Mouse (Mus musculus): Measurements from ENCODE around the gene Gcdh. TPM values are rescaled to one million over a fixed set of nuclear protein-coding genes. Genes with fewer than 3 reads are reported as not detected.

The Gcdh gene
- polyA plus RNA-seq, 1 experiment from 2014 or later: 43.3 TPM

- no peaks in the 10 kb centered on the region for H3K27me3 ChIP-seq (ENCODE audit: control insufficient read depth, insufficient read depth, low read length)
- peak overlapping the region; percentile 37; the same call in 1 of the 2 replicates for H3K27ac ChIP-seq (ENCODE audit: low read depth, low read length)
- H3K4me1 ChIP-seq (ENCODE audit: control insufficient read depth, insufficient read depth, low read length): peaks cover 13% of the 10 kb centered on the region
- H3K36me3 ChIP-seq (ENCODE audit: control insufficient read depth, insufficient read depth, low read length): peaks cover 11% of the 10 kb centered on the region
- WGBS: 7% methylated on average over 31 of the region's 31 CpGs
- no peaks in the 10 kb centered on the region for H3K9me3 ChIP-seq (ENCODE audit: control insufficient read depth, low read length)
- peak overlapping the region; percentile 77 for H3K4me3 ChIP-seq (ENCODE audit: low read length)
- H3K9ac ChIP-seq (ENCODE audit: low read depth, low read length): peak overlapping the region; percentile 75
- peak; percentile 64 for ATAC-seq (ENCODE audit: low FRiP score, low TSS enrichment)
- H3K4me2 ChIP-seq (replicated peaks; ENCODE audit: low read depth, low read length): peak overlapping the region; percentile 85
These were observed 570 bp downstream of the Gcdh start for GRCm38 (mm10) chr8:84892993-84893708.

DNA sequence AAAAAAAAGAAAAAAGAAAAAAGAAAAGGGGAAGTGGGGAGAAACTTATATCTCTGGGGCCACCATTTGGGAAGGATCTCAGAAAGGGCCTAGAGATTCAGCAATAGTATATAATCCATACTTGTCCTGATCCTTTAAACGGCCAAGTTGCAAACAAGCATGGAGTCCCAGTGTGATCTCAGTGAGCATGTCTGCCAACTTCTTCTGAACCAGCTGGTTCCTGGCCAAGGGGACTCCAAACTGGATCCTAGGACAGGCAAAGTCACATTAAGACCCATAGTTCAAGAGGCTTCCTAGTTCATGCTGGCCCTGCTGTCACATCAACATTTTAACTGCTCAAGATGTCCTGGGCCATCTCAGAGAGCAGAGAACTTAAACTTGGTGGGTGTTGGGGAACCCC is 4.6 kb downstream of the Gcdh start:
- H3K4me3 ChIP-seq (ENCODE audit: low read length): no peak overlapping the region
- H3K36me3 ChIP-seq (ENCODE audit: control insufficient read depth, insufficient read depth, low read length): peaks cover 30% of the 10 kb centered on the region
- no peak overlapping the region for H3K27ac ChIP-seq (ENCODE audit: low read depth, low read length)
- no peaks in the 10 kb centered on the region for H3K9me3 ChIP-seq (ENCODE audit: control insufficient read depth, low read length)
- H3K9ac ChIP-seq (ENCODE audit: low read depth, low read length): no peak overlapping the region
- peaks cover 10% of the 10 kb centered on the region for H3K4me1 ChIP-seq (ENCODE audit: control insufficient read depth, insufficient read depth, low read length)
- ATAC-seq (ENCODE audit: low FRiP score, low TSS enrichment): no peak
- no peaks in the 10 kb centered on the region for H3K27me3 ChIP-seq (ENCODE audit: control insufficient read depth, insufficient read depth, low read length)
- H3K4me2 ChIP-seq (replicated peaks; ENCODE audit: low read depth, low read length): no peak overlapping the region
- WGBS: 95% methylated on average over 1 of the region's 1 CpGs

DNA sequence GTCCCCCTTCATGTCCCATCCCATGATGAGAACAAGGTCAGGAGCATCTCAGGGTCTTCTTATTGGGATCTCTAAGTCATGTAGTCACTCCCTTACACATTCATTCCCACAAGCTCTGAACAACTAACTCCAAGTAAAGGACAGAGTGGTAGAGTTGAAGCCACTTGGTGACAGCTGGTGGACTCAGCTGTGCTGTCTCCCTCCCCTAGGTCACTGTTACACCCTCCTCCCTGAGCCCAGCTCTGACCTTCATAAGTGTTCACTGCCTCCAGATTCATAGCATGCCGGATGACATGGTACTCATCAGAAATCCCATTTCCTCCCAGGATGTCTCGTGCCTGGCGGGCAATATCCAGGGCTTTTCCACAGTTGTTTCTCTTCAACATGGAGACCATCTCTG is 5.4 kb downstream of the Gcdh start:
- H3K36me3 ChIP-seq (ENCODE audit: control insufficient read depth, insufficient read depth, low read length): peaks cover 30% of the 10 kb centered on the region
- H3K9me3 ChIP-seq (ENCODE audit: control insufficient read depth, low read length): no peaks in the 10 kb centered on the region
- H3K4me1 ChIP-seq (ENCODE audit: control insufficient read depth, insufficient read depth, low read length): peaks cover 9% of the 10 kb centered on the region
- WGBS: 93% methylated on average over 3 of the region's 3 CpGs
- no peak overlapping the region for H3K4me2 ChIP-seq (replicated peaks; ENCODE audit: low read depth, low read length)
- H3K9ac ChIP-seq (ENCODE audit: low read depth, low read length): no peak overlapping the region
- H3K4me3 ChIP-seq (ENCODE audit: low read length): no peak overlapping the region
- H3K27ac ChIP-seq (ENCODE audit: low read depth, low read length): no peak overlapping the region
- H3K27me3 ChIP-seq (ENCODE audit: control insufficient read depth, insufficient read depth, low read length): no peaks in the 10 kb centered on the region
- no peak for ATAC-seq (ENCODE audit: low FRiP score, low TSS enrichment)

DNA sequence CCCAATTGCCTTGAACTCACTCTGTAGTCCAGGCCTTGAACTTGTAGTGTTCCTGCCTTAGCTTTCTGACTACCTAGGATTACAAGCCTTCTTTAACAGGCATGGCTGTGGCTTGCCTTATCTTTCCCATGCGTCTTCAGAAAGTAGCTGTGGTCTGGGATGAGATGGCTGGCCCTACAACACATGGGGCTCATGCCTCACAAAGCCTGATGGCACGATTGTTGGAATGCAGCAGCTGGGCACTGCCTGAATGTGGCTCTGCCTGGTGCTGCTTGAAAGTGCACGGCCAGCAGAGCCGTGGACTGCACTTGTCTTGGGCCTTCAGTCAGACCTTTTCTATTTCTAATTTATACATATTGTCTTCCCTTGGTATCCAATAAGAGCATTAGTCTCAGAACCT is 9.0 kb downstream of the Gcdh start:
- Histone ChIP-seq H3K4me2 (replicated peaks; ENCODE audit: low read depth, low read length) (no peak overlapping the region), H3K9ac (ENCODE audit: low read depth, low read length) (no peak overlapping the region), H3K4me1 (ENCODE audit: control insufficient read depth, insufficient read depth, low read length) (no peaks in the 10 kb centered on the region), H3K4me3 (ENCODE audit: low read length) (no peak overlapping the region), H3K27ac (ENCODE audit: low read depth, low read length) (no peak overlapping the region), H3K36me3 (ENCODE audit: control insufficient read depth, insufficient read depth, low read length) (peaks cover 25% of the 10 kb centered on the region), H3K27me3 (ENCODE audit: control insufficient read depth, insufficient read depth, low read length) (no peaks in the 10 kb centered on the region), H3K9me3 (ENCODE audit: control insufficient read depth, low read length) (no peaks in the 10 kb centered on the region)
- 92% methylated on average over 4 of the region's 4 CpGs for WGBS
- no peak for ATAC-seq (ENCODE audit: low FRiP score, low TSS enrichment)

- Histone ChIP-seq H3K27ac (ENCODE audit: low read depth, low read length) (no peak overlapping the region), H3K9ac (ENCODE audit: low read depth, low read length) (no peak overlapping the region), H3K4me1 (ENCODE audit: control insufficient read depth, insufficient read depth, low read length) (no peaks in the 10 kb centered on the region), H3K4me2 (replicated peaks; ENCODE audit: low read depth, low read length) (no peak overlapping the region), H3K36me3 (ENCODE audit: control insufficient read depth, insufficient read depth, low read length) (peaks cover 5% of the 10 kb centered on the region; the same call in 1 of the 2 replicates), H3K27me3 (ENCODE audit: control insufficient read depth, insufficient read depth, low read length) (no peaks in the 10 kb centered on the region), H3K9me3 (ENCODE audit: control insufficient read depth, low read length) (no peaks in the 10 kb centered on the region), H3K4me3 (ENCODE audit: low read length) (no peak overlapping the region)
- ATAC-seq (ENCODE audit: low FRiP score, low TSS enrichment): no peak
- 94% methylated on average over 1 of the region's 1 CpGs for WGBS
These were observed 14.8 kb downstream of the Gcdh start for GRCm38 (mm10) chr8:84878915-84879314.

DNA sequence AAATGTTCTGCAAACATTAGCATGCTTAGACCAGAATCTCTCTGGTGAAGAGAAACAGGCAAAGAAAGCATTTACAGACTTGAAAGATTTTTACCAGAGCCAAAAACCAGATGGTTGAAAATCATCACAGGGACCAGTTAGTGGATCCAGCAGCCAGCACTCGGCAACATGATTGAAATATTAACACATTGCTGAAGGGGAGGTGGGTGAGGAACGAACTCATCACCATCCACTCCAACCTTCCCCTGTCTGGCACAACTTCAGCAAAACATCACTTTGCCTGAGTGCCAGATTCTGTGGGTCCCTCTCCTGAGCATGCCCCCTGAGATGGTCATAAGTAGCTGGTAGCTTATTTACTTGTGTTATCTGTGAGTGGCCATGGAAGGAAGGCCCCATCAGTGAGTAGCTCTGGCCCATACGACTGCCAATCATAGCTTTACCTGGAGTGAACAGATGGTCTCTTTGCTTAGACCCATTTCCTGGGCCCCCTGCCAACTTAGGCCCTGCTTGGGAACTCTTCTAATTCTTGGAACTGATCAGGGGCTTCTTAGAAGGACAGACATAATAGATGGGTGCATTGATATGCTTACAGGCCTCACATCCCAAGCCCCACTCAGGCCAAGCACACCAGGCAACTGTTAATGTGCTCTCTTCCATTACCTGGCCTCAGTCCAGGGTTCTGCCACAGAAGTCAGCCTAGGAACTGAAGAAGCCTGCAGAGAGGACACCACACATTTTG is 16.3 kb downstream of the Gcdh start:
- WGBS: 82% methylated on average over 3 of the region's 3 CpGs
- no peak for ATAC-seq (ENCODE audit: low FRiP score, low TSS enrichment)
- Histone ChIP-seq H3K27me3 (ENCODE audit: control insufficient read depth, insufficient read depth, low read length) (no peaks in the 10 kb centered on the region), H3K4me1 (ENCODE audit: control insufficient read depth, insufficient read depth, low read length) (peaks cover 3% of the 10 kb centered on the region), H3K4me2 (replicated peaks; ENCODE audit: low read depth, low read length) (no peak overlapping the region), H3K4me3 (ENCODE audit: low read length) (no peak overlapping the region), H3K27ac (ENCODE audit: low read depth, low read length) (no peak overlapping the region), H3K9me3 (ENCODE audit: control insufficient read depth, low read length) (no peaks in the 10 kb centered on the region), H3K9ac (ENCODE audit: low read depth, low read length) (no peak overlapping the region), H3K36me3 (ENCODE audit: control insufficient read depth, insufficient read depth, low read length) (peaks cover 5% of the 10 kb centered on the region; the same call in 1 of the 2 replicates)

DNA sequence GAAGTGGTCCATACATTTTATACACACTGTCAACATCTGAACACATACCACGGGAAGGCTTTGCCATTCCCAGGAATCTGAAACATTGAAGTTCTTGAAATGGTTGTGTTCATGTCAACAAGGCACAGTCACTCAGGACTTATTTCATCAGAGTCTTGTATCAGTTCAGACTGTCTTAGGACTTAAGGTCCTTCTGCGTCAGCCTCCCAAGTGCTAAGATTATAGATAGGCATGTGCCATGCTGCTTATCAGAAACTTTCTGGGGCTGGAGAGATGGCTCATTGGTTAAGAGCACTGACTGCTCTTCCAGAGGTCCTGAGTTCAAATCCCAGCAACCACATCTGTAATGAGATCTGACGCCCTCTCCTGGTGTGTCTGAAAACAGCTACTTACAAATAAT is 19.4 kb downstream of the Gcdh start:
- Histone ChIP-seq H3K27ac (ENCODE audit: low read depth, low read length) (no peak overlapping the region), H3K27me3 (ENCODE audit: control insufficient read depth, insufficient read depth, low read length) (no peaks in the 10 kb centered on the region), H3K9ac (ENCODE audit: low read depth, low read length) (no peak overlapping the region), H3K9me3 (ENCODE audit: control insufficient read depth, low read length) (no peaks in the 10 kb centered on the region), H3K4me2 (replicated peaks; ENCODE audit: low read depth, low read length) (no peak overlapping the region), H3K36me3 (ENCODE audit: control insufficient read depth, insufficient read depth, low read length) (peaks cover 11% of the 10 kb centered on the region), H3K4me3 (ENCODE audit: low read length) (no peak overlapping the region), H3K4me1 (ENCODE audit: control insufficient read depth, insufficient read depth, low read length) (peaks cover 11% of the 10 kb centered on the region)
- ATAC-seq (ENCODE audit: low FRiP score, low TSS enrichment): no peak
- WGBS: over 99% methylated on average over 3 of the region's 3 CpGs

DNA sequence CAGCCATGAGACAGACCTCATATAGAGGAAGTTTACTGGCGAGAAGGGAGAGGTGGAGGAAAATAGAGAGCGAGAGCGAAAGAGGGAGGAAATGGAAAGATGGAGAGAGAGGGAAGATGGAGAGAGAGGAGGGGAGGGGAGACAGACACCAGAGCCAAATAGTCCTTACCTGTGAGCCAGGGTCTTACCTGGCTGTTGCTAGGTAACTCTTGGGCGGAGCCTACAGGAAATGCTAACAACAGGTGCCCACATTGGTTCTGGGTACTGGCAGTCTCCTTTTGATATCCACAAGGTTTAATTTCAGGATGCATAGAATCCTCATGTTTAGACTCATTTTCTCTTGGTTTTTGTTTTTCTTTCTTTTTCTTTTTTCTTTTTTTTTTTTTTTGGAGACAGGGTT is 20.7 kb downstream of the Gcdh start:
- Histone ChIP-seq H3K9me3 (ENCODE audit: control insufficient read depth, low read length) (no peaks in the 10 kb centered on the region), H3K36me3 (ENCODE audit: control insufficient read depth, insufficient read depth, low read length) (peaks cover 24% of the 10 kb centered on the region), H3K27me3 (ENCODE audit: control insufficient read depth, insufficient read depth, low read length) (no peaks in the 10 kb centered on the region), H3K4me1 (ENCODE audit: control insufficient read depth, insufficient read depth, low read length) (peaks cover 11% of the 10 kb centered on the region), H3K4me3 (ENCODE audit: low read length) (peak overlapping the region; percentile 49), H3K27ac (ENCODE audit: low read depth, low read length) (no peak overlapping the region), H3K9ac (ENCODE audit: low read depth, low read length) (peak overlapping the region; percentile 65; the same call in 1 of the 2 replicates), H3K4me2 (replicated peaks; ENCODE audit: low read depth, low read length) (peak overlapping the region; percentile 97)
- 61% methylated on average over 4 of the region's 4 CpGs for WGBS
- ATAC-seq (ENCODE audit: low FRiP score, low TSS enrichment): no peak

DNA sequence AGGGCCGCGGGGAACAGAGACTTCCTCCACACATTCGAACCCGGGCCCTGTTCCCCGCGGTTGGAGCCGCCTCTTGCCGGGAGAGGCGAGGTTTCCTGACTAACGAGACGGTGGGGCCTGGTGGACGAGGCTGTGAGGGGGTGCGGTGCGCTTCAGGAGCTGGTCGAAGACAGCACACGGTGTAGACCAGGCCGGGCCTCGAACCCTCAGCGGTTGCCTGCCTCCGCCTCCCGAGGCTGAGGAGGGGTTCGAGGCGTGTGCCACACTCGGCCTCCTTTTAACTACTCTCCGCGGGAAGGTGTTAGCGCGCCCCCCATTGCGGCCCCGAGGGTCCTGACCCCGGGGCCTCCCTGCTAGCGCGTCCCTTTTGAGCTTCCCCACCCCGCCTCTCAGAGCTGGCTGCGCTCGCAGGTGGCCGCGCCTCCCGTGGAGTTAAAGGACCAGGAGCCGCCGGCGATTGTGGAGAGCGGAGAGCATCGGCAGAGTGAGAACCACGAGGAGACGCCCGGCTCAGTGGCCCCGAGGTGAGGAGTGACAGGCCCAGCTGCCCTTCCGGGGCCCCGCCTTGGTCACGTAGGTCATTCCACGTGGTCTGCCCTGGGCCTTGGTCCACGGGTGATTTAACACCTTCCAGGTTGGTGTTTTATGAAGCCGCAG is 21.3 kb downstream of the Gcdh start:
- peak; percentile 46 for ATAC-seq (ENCODE audit: low FRiP score, low TSS enrichment)
- H3K4me1 ChIP-seq (ENCODE audit: control insufficient read depth, insufficient read depth, low read length): peaks cover 11% of the 10 kb centered on the region
- no peaks in the 10 kb centered on the region for H3K9me3 ChIP-seq (ENCODE audit: control insufficient read depth, low read length)
- H3K4me2 ChIP-seq (replicated peaks; ENCODE audit: low read depth, low read length): peak overlapping the region; percentile 97
- no peak overlapping the region for H3K27ac ChIP-seq (ENCODE audit: low read depth, low read length)
- H3K27me3 ChIP-seq (ENCODE audit: control insufficient read depth, insufficient read depth, low read length): no peaks in the 10 kb centered on the region
- H3K4me3 ChIP-seq (ENCODE audit: low read length): peak overlapping the region; percentile 49
- peaks cover 26% of the 10 kb centered on the region for H3K36me3 ChIP-seq (ENCODE audit: control insufficient read depth, insufficient read depth, low read length)
- H3K9ac ChIP-seq (ENCODE audit: low read depth, low read length): peak overlapping the region; percentile 65
- 2% methylated on average over 53 of the region's 54 CpGs for WGBS
